Mouse (Mus musculus) MEL (cell line): ENCODE results near the gene Arhgef3. TPM values are rescaled to one million over a fixed set of nuclear protein-coding genes. Genes with fewer than 3 reads are reported as not detected.

Experiments used
- DNase-seq: peaks from one replicate; pipeline ENCODE4 v3.0.0; 2011; ENCODE audit warnings: low read depth, low spot score
- H3K27ac ChIP-seq: 2 replicates; pipeline ENCODE4 v1.5.1; 2012; ENCODE audit warnings: low read depth, mild to moderate bottlenecking, control low read depth, low read length, moderate library complexity; ENCODE audit not compliant: control insufficient read depth
- H3K27me3 ChIP-seq, 2 experiments: fragments of 150-350 bp in 1 of 2; sonication (generic) in 1 of 2; 2 replicates each; pipeline ENCODE4 v1.6.1; 2012; ENCODE audit warnings: low read length in 2 of 2, mild to moderate bottlenecking in 2 of 2, improper control_type of control experiment in 1 of 2, moderate library complexity in 1 of 2; ENCODE audit not compliant: insufficient read depth in 2 of 2, control insufficient read depth in 1 of 2
- H3K36me3 ChIP-seq, 2 experiments: 2 replicates each; pipeline ENCODE4 v1.6.1; 2012 to 2014; ENCODE audit warnings: low read length in 2 of 2, improper control_type of control experiment in 1 of 2, inconsistent platforms in 1 of 2, mild to moderate bottlenecking in 1 of 2; ENCODE audit not compliant: insufficient read depth in 2 of 2, control insufficient read depth in 1 of 2
- H3K4me1 ChIP-seq, 2 experiments: fragments of 150-350 bp in 1 of 2; sonication (generic) in 1 of 2; 2 replicates each; pipeline ENCODE4 v1.6.1; 2012; ENCODE audit warnings: low read length in 2 of 2, improper control_type of control experiment in 1 of 2, mild to moderate bottlenecking in 1 of 2; ENCODE audit not compliant: insufficient read depth in 2 of 2, control insufficient read depth in 1 of 2
- H3K4me3 ChIP-seq, 2 experiments: fragments of 150-350 bp in 1 of 2; sonication (generic) in 1 of 2; 2 replicates each; pipeline ENCODE4 v1.5.1; 2012; ENCODE audit warnings: low read depth in 2 of 2, low read length in 2 of 2, mild to moderate bottlenecking in 2 of 2, moderate library complexity in 2 of 2, control low read depth in 1 of 2, improper control_type of control experiment in 1 of 2; ENCODE audit not compliant: control insufficient read depth in 1 of 2, insufficient read depth in 1 of 2
- H3K79me2 ChIP-seq: 2 replicates; pipeline ENCODE4 v1.6.1; 2012; ENCODE audit warnings: mild to moderate bottlenecking, low read length, moderate library complexity; ENCODE audit not compliant: control insufficient read depth, poor library complexity, insufficient read depth
- H3K9ac ChIP-seq: 2 replicates; pipeline ENCODE4 v1.6.1; 2012; ENCODE audit warnings: low read depth, mild to moderate bottlenecking, control low read depth, low read length, moderate library complexity; ENCODE audit not compliant: control insufficient read depth, poor library complexity, severe bottlenecking
- H3K9me3 ChIP-seq: fragments of 150-350 bp; sonication (generic); replicated peaks from 2 replicates; pipeline ENCODE4 v1.6.1; 2012; ENCODE audit warnings: mild to moderate bottlenecking, low read length, improper control_type of control experiment, moderate library complexity; ENCODE audit not compliant: insufficient read depth
- CHD1 ChIP-seq: IDR thresholded peaks from 2 replicates; pipeline ENCODE4 v1.6.1; 2012; ENCODE audit warnings: low read depth, mild to moderate bottlenecking, inconsistent platforms, low read length, improper control_type of control experiment
- CHD2 ChIP-seq: IDR thresholded peaks from 2 replicates; pipeline ENCODE4 v1.6.1; 2011; ENCODE audit warnings: low read length, improper control_type of control experiment
- CTCF ChIP-seq, 3 experiments: IDR thresholded peaks in 2 of 3; conservative IDR thresholded peaks in 1 of 3; 2 replicates each; pipeline ENCODE4 v1.5.1; 2011 to 2012; ENCODE audit warnings: low read length in 3 of 3, low read depth in 2 of 3, mild to moderate bottlenecking in 2 of 3, improper control_type of control experiment in 1 of 3, inconsistent platforms in 1 of 3, mixed read lengths in 1 of 3, moderate library complexity in 1 of 3; ENCODE audit not compliant: control insufficient read depth in 1 of 3, insufficient read depth in 1 of 3, poor library complexity in 1 of 3, severe bottlenecking in 1 of 3
- E2F4 ChIP-seq: IDR thresholded peaks from 2 replicates; pipeline ENCODE4 v1.6.1; 2011; ENCODE audit warnings: low read depth, low read length, improper control_type of control experiment, borderline replicate concordance
- EP300 ChIP-seq, 2 experiments: IDR thresholded peaks; 2 replicates each; pipeline ENCODE4 v1.6.1; 2011; ENCODE audit warnings: improper control_type of control experiment in 2 of 2, low read length in 2 of 2, low read depth in 1 of 2, mild to moderate bottlenecking in 1 of 2
- ETS1 ChIP-seq: IDR thresholded peaks from 2 replicates; pipeline ENCODE4 v1.6.1; 2012; ENCODE audit warnings: low read depth, mild to moderate bottlenecking, inconsistent platforms, low read length, improper control_type of control experiment, moderate library complexity
- GATA1 ChIP-seq: IDR thresholded peaks from 2 replicates; pipeline ENCODE4 v1.6.1; 2011; ENCODE audit warnings: low read depth, low read length, improper control_type of control experiment
- HCFC1 ChIP-seq: IDR thresholded peaks from 2 replicates; pipeline ENCODE4 v1.6.1; 2012; ENCODE audit warnings: low read depth, mild to moderate bottlenecking, inconsistent platforms, low read length, improper control_type of control experiment, moderate library complexity
- JUND ChIP-seq: IDR thresholded peaks from 2 replicates; pipeline ENCODE4 v1.6.1; 2011; ENCODE audit warnings: low read depth, mild to moderate bottlenecking, improper control_type of control experiment, low read length
- KAT2A ChIP-seq: conservative IDR thresholded peaks from 2 replicates; pipeline ENCODE4 v1.6.1; 2012; ENCODE audit warnings: low read depth, low read length, improper control_type of control experiment, inconsistent platforms
- MAX ChIP-seq: IDR thresholded peaks from 2 replicates; pipeline ENCODE4 v1.6.1; 2011; ENCODE audit warnings: low read length, improper control_type of control experiment
- MAZ ChIP-seq: IDR thresholded peaks from 2 replicates; pipeline ENCODE4 v1.6.1; 2012; ENCODE audit warnings: low read depth, mild to moderate bottlenecking, inconsistent platforms, low read length, improper control_type of control experiment
- MYB ChIP-seq: IDR thresholded peaks from 2 replicates; pipeline ENCODE4 v1.6.1; 2011; ENCODE audit warnings: mild to moderate bottlenecking, low read depth, low read length, improper control_type of control experiment
- NRF1 ChIP-seq: IDR thresholded peaks from 2 replicates; pipeline ENCODE4 v1.6.1; 2014; ENCODE audit warnings: low read depth, mild to moderate bottlenecking, inconsistent platforms, low read length, improper control_type of control experiment, moderate library complexity; ENCODE audit not compliant: poor library complexity, insufficient read depth, severe bottlenecking
- POLR2AphosphoS2 ChIP-seq: IDR thresholded peaks from 2 replicates; pipeline ENCODE4 v1.6.1; 2011; ENCODE audit warnings: low read length, improper control_type of control experiment
- POLR2AphosphoS5 ChIP-seq: IDR thresholded peaks from 2 replicates; pipeline ENCODE4 v1.6.1; 2012; ENCODE audit warnings: low read depth, borderline replicate concordance, mild to moderate bottlenecking, inconsistent platforms, low read length, moderate library complexity, mixed read lengths
- RAD21 ChIP-seq: IDR thresholded peaks from 2 replicates; pipeline ENCODE4 v1.6.1; 2011; ENCODE audit warnings: mild to moderate bottlenecking, low read depth, low read length, improper control_type of control experiment
- SMC3 ChIP-seq: IDR thresholded peaks from 2 replicates; pipeline ENCODE4 v1.6.1; 2011; ENCODE audit warnings: low read depth, low read length, improper control_type of control experiment
- TBP ChIP-seq: IDR thresholded peaks from 2 replicates; pipeline ENCODE4 v1.8.0; 2011; ENCODE audit warnings: low read depth, low read length, improper control_type of control experiment
- TCF12 ChIP-seq: IDR thresholded peaks from 2 replicates; pipeline ENCODE4 v1.6.1; 2014; ENCODE audit warnings: low read depth, mild to moderate bottlenecking, inconsistent platforms, low read length, improper control_type of control experiment, moderate library complexity
- USF1 ChIP-seq: IDR thresholded peaks from 2 replicates; pipeline ENCODE4 v1.6.1; 2014; ENCODE audit warnings: low read depth, mild to moderate bottlenecking, inconsistent platforms, low read length, improper control_type of control experiment, moderate library complexity
- ZC3H11A ChIP-seq: IDR thresholded peaks from 2 replicates; pipeline ENCODE4 v1.6.1; 2012; ENCODE audit warnings: low read depth, mild to moderate bottlenecking, inconsistent platforms, low read length, improper control_type of control experiment
- ZKSCAN1 ChIP-seq: IDR thresholded peaks from 2 replicates; pipeline ENCODE4 v1.6.1; 2012; ENCODE audit warnings: low read depth, mild to moderate bottlenecking, inconsistent platforms, low read length, improper control_type of control experiment, moderate library complexity
- ZNF384 ChIP-seq: IDR thresholded peaks from 2 replicates; pipeline ENCODE4 v1.6.1; 2012; ENCODE audit warnings: low read depth, mild to moderate bottlenecking, inconsistent platforms, low read length, improper control_type of control experiment
- polyA plus RNA-seq, 2 experiments: library from polyadenylated mRNA; stranded (reverse) in 1 of 2; unstranded in 1 of 2; fragments of >175 nt in 1 of 2; fragments of >200 nt in 1 of 2; gene quantifications; 2 replicates each; pipeline versions ENCODE4 v1.2.1 to v1.2.4; 2012; ENCODE audit warnings: low replicate concordance in 2 of 2, low read depth in 1 of 2; ENCODE audit not compliant: insufficient read length in 2 of 2, insufficient read depth in 1 of 2, missing spikeins in 1 of 2
- total RNA-seq: library from RNA; depleted of rRNA; stranded (reverse); fragments of 300-350 nt; gene quantifications from 2 replicates; pipeline ENCODE4 v1.2.3, GENCODE M21; 2012

Arhgef3 gene
- total and polyA plus RNA-seq, 3 experiments: 2.1 to 2.7 TPM; not detected in 1

GRCm38 (mm10) chr14:27118546-27118945 lies 3.8 kb downstream of the Arhgef3 start:
- Histone ChIP-seq H3K27ac (no peak overlapping the region), H3K4me3 (no peak overlapping the region), H3K36me3 (no peaks in the 10 kb centered on the region), H3K79me2 (no peaks in the 10 kb centered on the region), H3K27me3 (peaks cover 0 to 4% of the 10 kb centered on the region in 2 experiments; a peak in 1 of 4 replicates), H3K4me1 (no peaks in the 10 kb centered on the region), H3K9ac (no peak overlapping the region), H3K9me3 (no peaks in the 10 kb centered on the region)
- no peak for TF ChIP-seq HCFC1
- no peak for TF ChIP-seq TCF12
- TF ChIP-seq NRF1: no peak
- no peak for TF ChIP-seq ETS1
- TF ChIP-seq JUND: no peak
- TF ChIP-seq POLR2AphosphoS2: no peak
- no peak for TF ChIP-seq MYB
- TF ChIP-seq TBP: no peak
- TF ChIP-seq GATA1: no peak
- TF ChIP-seq KAT2A: no peak
- TF ChIP-seq RAD21: no peak
- TF ChIP-seq EP300 (IDR thresholded peaks at IDR 0.05; ENCODE audit: low read depth in 1 of 2, low read length in 2 of 2): no peak
- no peak for TF ChIP-seq SMC3
- TF ChIP-seq CTCF (IDR thresholded peaks at IDR 0.05 in 2 of 3, conservative IDR thresholded peaks at IDR 0.05 in 1 of 3; ENCODE audit: control insufficient read depth in 1 of 3, insufficient read depth in 1 of 3, low read depth in 2 of 3, low read length in 3 of 3, poor library complexity in 1 of 3, severe bottlenecking in 1 of 3): no peak
- TF ChIP-seq ZKSCAN1: no peak
- TF ChIP-seq MAZ: no peak
- no peak for TF ChIP-seq POLR2AphosphoS5
- no peak for DNase-seq

GRCm38 (mm10) chr14:27122646-27123045 lies 7.9 kb downstream of the Arhgef3 start:
- Histone ChIP-seq H3K27ac (no peak overlapping the region), H3K79me2 (no peaks in the 10 kb centered on the region), H3K27me3 (0 out of 4 replicates have a peak, but pooled peaks cover 0 to 1% of the 10 kb centered on the region in 2 experiments), H3K9me3 (no peaks in the 10 kb centered on the region), H3K9ac (no peak overlapping the region), H3K4me1 (no peaks in the 10 kb centered on the region), H3K36me3 (no peaks in the 10 kb centered on the region), H3K4me3 (no peak overlapping the region)
- DNase-seq: no peak
- TF ChIP-seq MAZ: no peak
- TF ChIP-seq KAT2A: no peak
- TF ChIP-seq POLR2AphosphoS2: no peak
- no peak for TF ChIP-seq ZC3H11A
- TF ChIP-seq CHD2: no peak
- TF ChIP-seq SMC3: no peak
- TF ChIP-seq TBP: no peak
- no peak for TF ChIP-seq TCF12
- no peak for TF ChIP-seq USF1
- no peak for TF ChIP-seq CHD1
- TF ChIP-seq ZNF384: no peak
- TF ChIP-seq E2F4: no peak
- TF ChIP-seq MAX: no peak
- no peak for TF ChIP-seq POLR2AphosphoS5
